ENCODE assay signal across 9 mouse cellular contexts in genomic region chr9:43698080-43698712, GRCm38 (mm10). TPM values are rescaled to one million over a fixed set of nuclear protein-coding genes. Genes with fewer than 3 reads are reported as not detected.
A peak's percentile ranks its signal among the peaks of the same experiment; 100 is the strongest.
DNase-seq lines count a peak whose midpoint lies in the region; ATAC-seq and TF ChIP-seq lines count a peak whose summit lies in the region.
"Had no signal": no experiment of that assay in that cellular context is flagged by ENCODE, and none has a peak within 500 bp of the region (broad histone marks: within the 10 kb centered on the region; RNA-seq: fewer than 3 reads in every experiment).

No protein-coding gene starts in this region.

- no peak for TF ChIP-seq EP300 in liver, embryonic 14.5 days (IDR thresholded peaks at IDR 0.05; ENCODE audit: low read depth)
- no peak for TF ChIP-seq EP300 in stomach, postnatal 0 days (optimal IDR thresholded peaks at IDR 0.05)

- H3K9ac ChIP-seq in neural tube, embryonic 15.5 days (replicated peaks), result no peak overlapping the region
- H3K9ac ChIP-seq in liver, embryonic 14.5 days (replicated peaks), result no peak overlapping the region
- no peak overlapping the region for H3K9ac ChIP-seq in stomach, postnatal 0 days (ENCODE audit: low read length)
- H3K9ac ChIP-seq: embryonic facial prominence, embryonic 15.5 days had no signal

- no peak for ATAC-seq in neural tube, embryonic 15.5 days (ENCODE audit: low FRiP score)
- no peak for ATAC-seq in liver, embryonic 14.5 days (ENCODE audit: insufficient read depth)
- peak; percentile 57; the same call in 1 of the 2 replicates for ATAC-seq in stomach, postnatal 0 days (ENCODE audit: low FRiP score, low TSS enrichment)
- no peak for ATAC-seq in inflammation-experienced regulatory T-cells, adult 6 months

- no peaks in the 10 kb centered on the region for H3K36me3 ChIP-seq in neural tube, embryonic 15.5 days
- no peaks in the 10 kb centered on the region for H3K36me3 ChIP-seq in liver, embryonic 14.5 days (replicated peaks; ENCODE audit: control insufficient read depth, insufficient read depth, low read depth)
- H3K36me3 ChIP-seq in stomach, postnatal 0 days (ENCODE audit: control insufficient read depth, insufficient read depth, low read length), result no peaks in the 10 kb centered on the region
- H3K36me3 ChIP-seq: embryonic facial prominence, embryonic 15.5 days had no signal

- peaks cover 19% of the 10 kb centered on the region for H3K4me1 ChIP-seq in neural tube, embryonic 15.5 days
- no peaks in the 10 kb centered on the region for H3K4me1 ChIP-seq in liver, embryonic 14.5 days (replicated peaks; ENCODE audit: control insufficient read depth in 2 of 2, insufficient read depth in 2 of 2, low read length in 1 of 2)
- H3K4me1 ChIP-seq in stomach, postnatal 0 days (replicated peaks; ENCODE audit: control insufficient read depth, insufficient read depth), result no peaks in the 10 kb centered on the region
- H3K4me1 ChIP-seq: embryonic facial prominence, embryonic 15.5 days had no signal

- H3K4me2 ChIP-seq in neural tube, embryonic 15.5 days, result no peak overlapping the region
- no peak overlapping the region for H3K4me2 ChIP-seq in liver, embryonic 14.5 days (ENCODE audit: low read depth)
- no peak overlapping the region for H3K4me2 ChIP-seq in stomach, postnatal 0 days (replicated peaks; ENCODE audit: low read depth)
- H3K4me2 ChIP-seq: embryonic facial prominence, embryonic 15.5 days had no signal

- DNase-seq in neural tube, embryonic 10.5 days (ENCODE audit: extremely low spot score, low spot score), result peak; percentile 84
- DNase-seq in adrenal gland, postnatal 25 days, result peak; percentile 77
- peak; percentile 44 for DNase-seq in induced T-regulatory cell, adult 2 months (ENCODE audit: low read depth)
- DNase-seq in liver, embryonic 14.5 days (ENCODE audit: low read depth in 3 of 3, low spot score in 3 of 3), result peak; percentile 9 to 16 (median 14)
- DNase-seq in stomach, postnatal 0 days (ENCODE audit: low spot score), result peak; percentile 87
- no peak for DNase-seq in frontal cortex, postnatal 14 days (ENCODE audit: low spot score in 2 of 2)

- 14% methylated on average over 8 of the region's 8 CpGs for WGBS in neural tube, embryonic 15.5 days
- 9% methylated on average over 8 of the region's 8 CpGs for WGBS in liver, embryonic 14.5 days (ENCODE audit: insufficient replicate concordance)
- WGBS in stomach, postnatal 0 days, result 7% methylated on average over 8 of the region's 8 CpGs

- no peak overlapping the region for H3K27ac ChIP-seq in neural tube, embryonic 15.5 days (replicated peaks)
- H3K27ac ChIP-seq in liver, embryonic 14.5 days, result no peak overlapping the region
- no peak overlapping the region for H3K27ac ChIP-seq in stomach, postnatal 0 days (replicated peaks)
- H3K27ac ChIP-seq: embryonic facial prominence, embryonic 15.5 days had no signal

- no peaks in the 10 kb centered on the region for H3K9me3 ChIP-seq in neural tube, embryonic 15.5 days (replicated peaks)
- no peaks in the 10 kb centered on the region for H3K9me3 ChIP-seq in liver, embryonic 14.5 days (ENCODE audit: control insufficient read depth, low read length)
- H3K9me3 ChIP-seq in stomach, postnatal 0 days (ENCODE audit: control insufficient read depth, low read length), result no peaks in the 10 kb centered on the region
- H3K9me3 ChIP-seq: embryonic facial prominence, embryonic 15.5 days had no signal

- 0 out of 2 replicates have a peak, but pooled peaks have one; percentile 29 for TF ChIP-seq CTCF in liver, embryonic 14.5 days (IDR thresholded peaks at IDR 0.05; ENCODE audit: low read depth)
- TF ChIP-seq CTCF in stomach, postnatal 0 days (IDR thresholded peaks at IDR 0.05; ENCODE audit: low read depth), result peak; percentile 59

- H3K27me3 ChIP-seq in neural tube, embryonic 15.5 days (replicated peaks), result no peaks in the 10 kb centered on the region
- H3K27me3 ChIP-seq in liver, embryonic 14.5 days (ENCODE audit: control insufficient read depth, insufficient read depth, low read length), result no peaks in the 10 kb centered on the region
- no peaks in the 10 kb centered on the region for H3K27me3 ChIP-seq in stomach, postnatal 0 days (ENCODE audit: control insufficient read depth, insufficient read depth, low read length)
- H3K27me3 ChIP-seq: embryonic facial prominence, embryonic 15.5 days had no signal

- H3K4me3 ChIP-seq in neural tube, embryonic 15.5 days (replicated peaks), result no peak overlapping the region
- no peak overlapping the region for H3K4me3 ChIP-seq in liver, embryonic 14.5 days (ENCODE audit: insufficient read depth in 1 of 2, low read depth in 2 of 2, low read length in 2 of 2)
- H3K4me3 ChIP-seq in stomach, postnatal 0 days (ENCODE audit: low read depth, low read length), result no peak overlapping the region
- H3K4me3 ChIP-seq: embryonic facial prominence, embryonic 15.5 days had no signal

RNA-seq across cellular contexts. Expression of gene Nectin1, which starts 45.6 kb away (rescaled TPM):
- polyA plus RNA-seq in neural tube, embryonic 15.5 days (2015; fragmentation: Nextera tagmentation; extraction: Ambion mirVana), result 14.0 and 14.9 TPM in 2 replicates
- 23.6 and 25.7 TPM in 2 replicates for total RNA-seq in adrenal gland, postnatal 25 days (2021)
- 1.2 and 1.5 TPM in 2 replicates for polyA plus RNA-seq in liver, embryonic 14.5 days (2012; rRNA removed)
- polyA plus RNA-seq in liver, embryonic 14.5 days (2014; fragmentation: Nextera tagmentation; extraction: Ambion mirVana), result 1.1 and 1.5 TPM in 2 replicates
- 5.9 and 6.7 TPM in 2 replicates for polyA plus RNA-seq in stomach, postnatal 0 days (2015; fragmentation: Nextera tagmentation; extraction: Ambion mirVana)
- 1 to 10 TPM in 1 of 3 experiments, under 1 TPM in 2; 0.36 to 2.6 (median 0.57) TPM for polyA plus RNA-seq in inflammation-experienced regulatory T-cells, adult 6 months (2017; shearing (Covaris generic))

Comparison
In these comparisons a context has a peak if more than half of its experiments do, and no peak if none do; other contexts are left out.
1. DNase-seq: peak in neural tube, embryonic 10.5 days (single experiment), adrenal gland, postnatal 25 days (single experiment), induced T-regulatory cell, adult 2 months (single experiment), liver, embryonic 14.5 days (3 of 3) and stomach, postnatal 0 days (single experiment); none in frontal cortex, postnatal 14 days (0 of 2).